Mouse (Mus musculus): Measurements from ENCODE around the gene Apmap. TPM values are rescaled to one million over a fixed set of nuclear protein-coding genes. Genes with fewer than 3 reads are reported as not detected.

The Apmap gene
- total and polyA plus RNA-seq, 3 experiments = 37.5 to 56.9 (median 52.6) TPM

DNA sequence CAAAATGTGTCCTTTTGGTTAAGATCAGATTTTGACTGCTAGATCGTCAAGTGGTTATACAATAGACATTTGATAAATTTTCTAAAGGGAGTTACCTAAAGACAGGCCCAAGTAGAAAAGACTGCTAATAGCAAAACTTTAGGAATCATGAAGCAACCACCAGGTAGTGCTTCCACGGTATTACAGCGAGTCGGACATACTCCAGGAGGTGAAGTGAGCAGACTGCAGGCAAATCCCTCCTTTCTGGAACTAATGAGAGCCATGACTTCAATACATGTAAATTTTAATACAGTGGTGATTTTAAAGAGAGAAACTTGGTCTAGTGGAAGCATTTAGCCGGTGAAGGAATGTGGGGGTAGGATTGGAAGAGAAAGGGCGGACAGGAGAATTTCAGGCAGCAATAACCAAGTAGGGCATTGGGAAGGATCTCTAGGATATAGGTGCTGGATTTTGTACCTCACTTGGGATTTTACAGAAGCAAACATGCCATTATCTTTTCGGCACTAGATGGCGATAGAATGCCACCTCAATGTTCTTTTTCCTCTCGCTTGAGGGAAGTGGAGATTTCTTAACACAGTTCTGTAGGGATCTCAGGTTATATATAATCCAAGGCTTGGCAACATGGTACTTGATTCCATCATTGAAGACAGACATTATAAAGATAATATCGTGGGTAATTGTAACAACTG lies 649 bp upstream of the Apmap start:
- Histone ChIP-seq H3K4me3 (peak overlapping the region; percentile 84), H3K36me3 (ENCODE audit: control insufficient read depth, insufficient read depth, low read length) (no peaks in the 10 kb centered on the region), H3K9ac (ENCODE audit: low read depth, low read length) (no peak overlapping the region), H3K79me2 (replicated peaks; ENCODE audit: control insufficient read depth, insufficient read depth, low read length) (no peaks in the 10 kb centered on the region), H3K27ac (peak overlapping the region; percentile 77), H3K27me3 (ENCODE audit: control insufficient read depth, insufficient read depth, low read length) (no peaks in the 10 kb centered on the region), H3K4me1 (ENCODE audit: control insufficient read depth, insufficient read depth, low read length) (peaks cover 1% of the 10 kb centered on the region; the same call in 1 of the 2 replicates)
- intact Hi-C loops (cut with DNase I) = loop anchor here (1.0 to 10.0 kb wide), 5 partner anchors 66 to 393 kb away; partner anchors contain the start of genes 3300002I08Rik, Abhd12 and Entpd6
- DNase-seq = peak; percentile 39 to 46
- under 1% methylated on average over 10 of the region's 10 CpGs for WGBS
- no peak for TF ChIP-seq EP300 (IDR thresholded peaks at IDR 0.05; ENCODE audit: insufficient read depth, low read depth, low read length)
- peak; percentile 95; the same call in 1 of the 2 replicates for TF ChIP-seq CTCF (IDR thresholded peaks at IDR 0.05)
- TF ChIP-seq POLR2A (IDR thresholded peaks at IDR 0.05; ENCODE audit: insufficient read depth, low read depth, low read length) = no peak

DNA sequence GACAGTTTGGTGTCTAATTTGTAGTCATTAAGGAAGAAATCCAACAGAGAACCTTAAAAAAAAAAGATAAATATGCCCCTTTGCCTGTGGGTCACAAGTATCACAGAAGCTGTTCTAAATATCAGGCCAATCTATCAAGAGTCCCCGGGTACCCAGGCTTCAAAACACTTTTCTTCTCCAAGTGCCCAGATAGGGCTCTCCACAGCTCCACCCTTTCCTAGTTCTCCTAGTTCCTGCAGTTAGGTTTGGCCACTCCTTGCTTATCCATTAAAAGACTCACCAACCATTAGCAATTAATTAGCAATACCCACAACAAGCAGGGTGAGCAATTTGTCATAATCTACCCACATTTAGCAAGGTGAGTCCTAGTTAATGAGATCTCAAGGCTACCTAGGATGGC lies 1.3 kb downstream of the Apmap start:
- Histone ChIP-seq H3K9ac (ENCODE audit: low read depth, low read length) (no peak overlapping the region), H3K27ac (no peak overlapping the region), H3K27me3 (ENCODE audit: control insufficient read depth, insufficient read depth, low read length) (no peaks in the 10 kb centered on the region), H3K36me3 (ENCODE audit: control insufficient read depth, insufficient read depth, low read length) (peaks cover 4% of the 10 kb centered on the region; the same call in 1 of the 2 replicates), H3K79me2 (replicated peaks; ENCODE audit: control insufficient read depth, insufficient read depth, low read length) (no peaks in the 10 kb centered on the region), H3K4me1 (ENCODE audit: control insufficient read depth, insufficient read depth, low read length) (peaks cover 1% of the 10 kb centered on the region; the same call in 1 of the 2 replicates), H3K4me3 (peak overlapping the region; percentile 84; the same call in 1 of the 2 replicates)
- intact Hi-C loops (cut with DNase I) = loop anchor here (5.0 to 10.0 kb wide), 3 partner anchors 242 to 395 kb away; partner anchors contain the start of genes 3300002I08Rik and Abhd12
- WGBS = 35% methylated on average over 1 of the region's 1 CpGs
- TF ChIP-seq EP300 (IDR thresholded peaks at IDR 0.05; ENCODE audit: insufficient read depth, low read depth, low read length) (no peak), CTCF (IDR thresholded peaks at IDR 0.05) (no peak), POLR2A (IDR thresholded peaks at IDR 0.05; ENCODE audit: insufficient read depth, low read depth, low read length) (no peak)
- DNase-seq = no peak

DNA sequence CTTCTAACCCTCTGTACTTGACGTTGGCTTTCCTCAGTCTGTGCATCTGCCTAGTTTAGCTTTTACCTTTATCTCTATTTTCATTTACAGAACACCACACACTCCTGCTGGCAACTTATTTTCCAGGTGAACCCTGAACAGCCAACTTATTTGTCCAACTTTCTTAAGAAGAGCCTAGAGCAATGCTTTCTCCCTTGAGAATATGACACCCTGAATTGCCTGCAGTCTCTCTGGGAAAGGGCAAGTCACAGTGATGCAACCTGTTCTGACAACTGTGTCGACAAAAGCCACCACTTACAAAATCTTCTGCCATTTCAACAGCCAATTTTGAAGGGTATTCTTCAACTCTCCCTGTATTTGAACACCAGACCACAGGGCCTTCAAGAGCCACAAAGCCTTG lies 3.6 kb downstream of the Apmap start:
- H3K27me3 ChIP-seq (ENCODE audit: control insufficient read depth, insufficient read depth, low read length) = no peaks in the 10 kb centered on the region
- no peak for DNase-seq
- H3K79me2 ChIP-seq (replicated peaks; ENCODE audit: control insufficient read depth, insufficient read depth, low read length) = no peaks in the 10 kb centered on the region
- H3K4me1 ChIP-seq (ENCODE audit: control insufficient read depth, insufficient read depth, low read length) = peaks cover 1% of the 10 kb centered on the region; the same call in 1 of the 2 replicates
- no peak for TF ChIP-seq EP300 (IDR thresholded peaks at IDR 0.05; ENCODE audit: insufficient read depth, low read depth, low read length)
- no peak for TF ChIP-seq POLR2A (IDR thresholded peaks at IDR 0.05; ENCODE audit: insufficient read depth, low read depth, low read length)
- no peak for TF ChIP-seq CTCF (IDR thresholded peaks at IDR 0.05)
- WGBS = 82% methylated on average over 2 of the region's 2 CpGs
- peaks cover 8% of the 10 kb centered on the region for H3K36me3 ChIP-seq (ENCODE audit: control insufficient read depth, insufficient read depth, low read length)
- no peak overlapping the region for H3K27ac ChIP-seq
- no peak overlapping the region for H3K4me3 ChIP-seq
- no peak overlapping the region for H3K9ac ChIP-seq (ENCODE audit: low read depth, low read length)
- intact Hi-C loops (cut with DNase I) = loop anchor here (5.0 to 10.0 kb wide), 3 partner anchors 240 to 397 kb away; partner anchors contain the start of genes 3300002I08Rik and Abhd12

DNA sequence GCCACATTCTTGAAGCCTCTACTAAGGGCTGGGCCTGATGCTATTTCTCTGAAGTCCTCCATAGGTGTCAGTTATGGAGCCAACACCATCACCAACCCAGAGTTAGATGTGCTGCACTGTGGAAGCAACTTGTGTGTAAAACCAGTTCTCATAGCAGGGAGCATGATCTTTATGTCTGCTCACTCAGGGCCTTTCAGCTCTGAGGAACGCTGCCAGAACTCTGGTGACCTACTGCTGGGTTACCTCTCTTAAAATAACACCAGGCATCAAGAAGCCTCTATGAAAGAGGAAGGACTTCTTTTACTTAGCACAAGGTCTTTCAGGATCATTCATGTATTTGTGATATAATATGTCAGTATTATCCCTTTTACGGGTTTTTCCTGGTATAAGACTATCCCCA lies 6.2 kb downstream of the Apmap start:
- H3K9ac ChIP-seq (ENCODE audit: low read depth, low read length) = no peak overlapping the region
- peak; percentile 32 to 56 for DNase-seq
- 73% methylated on average over 2 of the region's 2 CpGs for WGBS
- no peak overlapping the region for H3K4me3 ChIP-seq
- H3K4me1 ChIP-seq (ENCODE audit: control insufficient read depth, insufficient read depth, low read length) = peaks cover under 1% of the 10 kb centered on the region; the same call in 1 of the 2 replicates
- intact Hi-C loops (cut with DNase I) = loop anchor here (10.0 kb wide), 1 partner anchor 237 kb away; the partner anchor contains the start of gene 3300002I08Rik
- no peak for TF ChIP-seq EP300 (IDR thresholded peaks at IDR 0.05; ENCODE audit: insufficient read depth, low read depth, low read length)
- no peak for TF ChIP-seq POLR2A (IDR thresholded peaks at IDR 0.05; ENCODE audit: insufficient read depth, low read depth, low read length)
- TF ChIP-seq CTCF (IDR thresholded peaks at IDR 0.05) = no peak
- H3K27me3 ChIP-seq (ENCODE audit: control insufficient read depth, insufficient read depth, low read length) = no peaks in the 10 kb centered on the region
- peaks cover 8% of the 10 kb centered on the region for H3K36me3 ChIP-seq (ENCODE audit: control insufficient read depth, insufficient read depth, low read length)
- H3K79me2 ChIP-seq (replicated peaks; ENCODE audit: control insufficient read depth, insufficient read depth, low read length) = no peaks in the 10 kb centered on the region
- peak overlapping the region; percentile 78 for H3K27ac ChIP-seq

DNA sequence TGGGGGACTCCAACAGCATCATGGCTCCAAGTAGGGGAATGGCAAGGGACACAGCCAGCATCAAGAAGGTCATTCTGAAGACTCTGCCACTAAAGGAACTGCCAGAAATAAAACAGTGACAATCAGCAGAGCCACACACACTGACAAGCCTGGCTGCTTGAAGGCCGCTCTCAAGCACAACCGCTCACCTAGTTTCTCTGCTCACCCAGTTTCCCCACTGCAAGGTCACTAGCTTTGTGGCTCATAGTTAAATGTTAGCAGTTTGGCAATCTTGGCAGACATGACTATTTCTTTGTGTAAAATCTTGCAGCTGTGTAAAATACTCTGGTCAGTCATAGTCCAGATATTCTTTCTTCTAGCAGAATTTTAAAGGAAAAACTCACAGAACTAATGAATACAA lies 8.1 kb downstream of the Apmap start:
- intact Hi-C loops (cut with DNase I) = loop anchor here (10.0 kb wide), 1 partner anchor 235 kb away; the partner anchor contains the start of gene 3300002I08Rik
- Histone ChIP-seq H3K9ac (ENCODE audit: low read depth, low read length) (no peak overlapping the region), H3K79me2 (replicated peaks; ENCODE audit: control insufficient read depth, insufficient read depth, low read length) (no peaks in the 10 kb centered on the region), H3K36me3 (ENCODE audit: control insufficient read depth, insufficient read depth, low read length) (peaks cover 8% of the 10 kb centered on the region), H3K4me3 (no peak overlapping the region), H3K4me1 (ENCODE audit: control insufficient read depth, insufficient read depth, low read length) (no peaks in the 10 kb centered on the region; the same call in 1 of the 2 replicates), H3K27me3 (ENCODE audit: control insufficient read depth, insufficient read depth, low read length) (no peaks in the 10 kb centered on the region), H3K27ac (peak overlapping the region; percentile 72)
- WGBS = 65% methylated on average over 2 of the region's 2 CpGs
- TF ChIP-seq EP300 (IDR thresholded peaks at IDR 0.05; ENCODE audit: insufficient read depth, low read depth, low read length) (no peak), CTCF (IDR thresholded peaks at IDR 0.05) (no peak), POLR2A (IDR thresholded peaks at IDR 0.05; ENCODE audit: insufficient read depth, low read depth, low read length) (no peak)
- DNase-seq = peak in 1 of 2 experiments; percentile 24

Data from heart, adult 2 months (tissue).